Mouse (Mus musculus): ENCODE measurements around the gene Nup85.

DNA sequence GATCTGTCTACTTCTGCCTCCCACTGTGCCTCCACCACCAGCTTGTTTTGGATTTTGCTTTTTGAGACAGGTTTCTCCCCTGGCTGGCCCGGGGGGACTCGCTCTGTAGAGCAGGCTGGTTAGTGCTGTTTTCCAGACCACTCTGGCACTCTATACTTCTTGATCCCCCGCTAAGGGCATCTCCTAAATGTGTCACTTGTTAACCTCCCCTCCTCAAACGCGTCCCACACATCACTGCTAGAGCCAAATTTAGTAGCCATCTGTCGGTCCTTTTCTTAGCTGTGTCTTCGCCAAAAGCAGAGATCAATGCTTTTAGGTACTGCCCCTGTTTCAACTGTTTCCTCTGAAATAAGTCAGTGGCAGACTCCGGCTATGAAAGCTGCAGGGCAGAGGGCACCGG lies 45.5 kb upstream of the Nup85 start:
- TF ChIP-seq POLR2A (IDR thresholded peaks at IDR 0.05; ENCODE audit: insufficient read depth, low read depth, low read length): no peak
- TF ChIP-seq CTCF (IDR thresholded peaks at IDR 0.05; ENCODE audit: insufficient read depth, low read depth, low read length): no peak

Measured in olfactory bulb, adult 2 months (tissue).